Mouse (Mus musculus): ENCODE measurements at regions not wholly inside any gene's neighbourhood (a gene's known extent, or its start where the extent isn't known, plus 50 kb on each side); places are given as distances from the start of the nearest gene placed in this dataset.
"Not testable (repeated sequence)": the region's sequence is repeated elsewhere in the genome, so short reads cannot be mapped to it uniquely, and the experiment has no call there.

DNA sequence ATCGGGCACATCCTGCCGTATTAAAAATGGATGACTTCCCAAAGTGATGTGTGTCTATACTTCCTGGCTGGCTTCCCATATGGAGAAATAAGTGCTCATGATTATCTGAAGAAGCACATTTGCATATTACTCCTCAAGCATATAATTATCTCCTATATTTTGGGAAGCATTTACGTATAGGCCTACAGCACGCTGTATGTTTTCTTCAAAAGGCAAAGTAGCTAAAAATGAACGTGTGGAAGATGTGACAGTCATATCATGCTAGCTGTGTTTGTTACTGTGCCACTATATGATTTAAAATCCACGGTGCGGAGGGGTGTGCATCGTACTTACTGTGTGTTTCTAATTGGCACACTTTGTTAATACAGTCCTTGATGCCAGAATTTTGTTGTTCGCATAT is 242.7 kb downstream of the Antxr2 start:
- H3K4me2 ChIP-seq (ENCODE audit: low read length), result no peak overlapping the region
- H3K27me3 ChIP-seq (ENCODE audit: control insufficient read depth, insufficient read depth, low read length), result no peaks in the 10 kb centered on the region
- H3K9ac ChIP-seq (replicated peaks; ENCODE audit: low read length), result no peak overlapping the region
- 81% methylated on average over 9 of the region's 9 CpGs for WGBS
- no peaks in the 10 kb centered on the region for H3K4me1 ChIP-seq (ENCODE audit: control insufficient read depth, insufficient read depth, low read length)
- DNase-seq (peak; percentile 13), ATAC-seq (ENCODE audit: low FRiP score, low TSS enrichment) (no peak)
- no peaks in the 10 kb centered on the region for H3K36me3 ChIP-seq (ENCODE audit: control insufficient read depth, insufficient read depth, low read length)
- no peaks in the 10 kb centered on the region for H3K9me3 ChIP-seq (ENCODE audit: control insufficient read depth, low read length)
- H3K27ac ChIP-seq (replicated peaks; ENCODE audit: low read depth, low read length), result no peak overlapping the region
- no peak overlapping the region for H3K4me3 ChIP-seq (replicated peaks; ENCODE audit: low read depth, low read length)

DNA sequence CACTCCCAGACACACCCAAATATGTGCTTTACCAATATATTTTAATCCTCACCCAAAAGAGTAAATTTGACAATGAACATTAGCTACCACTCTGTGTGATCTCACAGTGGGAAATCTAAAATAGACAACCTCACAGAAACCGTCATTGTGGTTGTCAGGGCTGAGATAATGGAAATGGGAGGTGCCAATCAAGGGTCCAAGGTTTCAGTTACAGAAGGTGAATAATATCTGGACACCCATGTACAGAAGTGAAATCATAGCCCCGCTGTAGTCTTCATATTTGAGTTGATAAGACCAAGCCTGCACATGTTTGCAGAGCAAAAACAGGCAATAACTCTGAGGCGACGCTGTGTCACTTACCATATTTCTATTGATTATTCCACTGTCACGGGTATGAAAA is 243.8 kb downstream of the Antxr2 start:
- Histone ChIP-seq H3K9me3 (ENCODE audit: control insufficient read depth, low read length) (no peaks in the 10 kb centered on the region), H3K4me2 (ENCODE audit: low read length) (no peak overlapping the region), H3K4me1 (ENCODE audit: control insufficient read depth, insufficient read depth, low read length) (no peaks in the 10 kb centered on the region), H3K9ac (replicated peaks; ENCODE audit: low read length) (no peak overlapping the region), H3K27ac (replicated peaks; ENCODE audit: low read depth, low read length) (no peak overlapping the region), H3K27me3 (ENCODE audit: control insufficient read depth, insufficient read depth, low read length) (no peaks in the 10 kb centered on the region), H3K36me3 (ENCODE audit: control insufficient read depth, insufficient read depth, low read length) (no peaks in the 10 kb centered on the region), H3K4me3 (replicated peaks; ENCODE audit: low read depth, low read length) (no peak overlapping the region)
- DNase-seq (no peak), ATAC-seq (ENCODE audit: low FRiP score, low TSS enrichment) (no peak)
- 83% methylated on average over 5 of the region's 5 CpGs for WGBS

DNA sequence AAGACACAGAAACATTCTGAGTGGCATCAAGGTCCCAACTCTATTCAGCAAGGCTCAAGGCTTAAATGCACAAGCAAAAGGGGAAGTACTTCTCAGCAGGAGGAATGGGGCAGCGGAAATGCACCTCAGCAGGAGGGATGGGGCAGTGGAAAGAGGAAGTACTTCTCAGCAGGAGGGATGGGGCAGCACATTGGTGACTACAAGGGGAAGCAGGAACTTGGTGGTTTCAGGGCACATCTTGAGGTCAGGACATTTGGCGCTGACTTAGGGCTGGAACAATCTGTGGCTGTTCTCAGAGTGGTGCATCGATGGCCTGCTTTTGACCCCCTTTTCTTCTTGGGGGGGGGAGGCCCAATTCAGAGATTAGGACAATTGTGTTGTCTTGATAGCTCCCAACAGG is 255.7 kb downstream of the Antxr2 start:
- not testable (repeated sequence) for H3K9me3 ChIP-seq (ENCODE audit: control insufficient read depth, low read length); DNase-seq; H3K4me1 ChIP-seq (ENCODE audit: control insufficient read depth, insufficient read depth, low read length); H3K36me3 ChIP-seq (ENCODE audit: control insufficient read depth, insufficient read depth, low read length); H3K9ac ChIP-seq (replicated peaks; ENCODE audit: low read length); H3K4me3 ChIP-seq (replicated peaks; ENCODE audit: low read depth, low read length); H3K27ac ChIP-seq (replicated peaks; ENCODE audit: low read depth, low read length); H3K27me3 ChIP-seq (ENCODE audit: control insufficient read depth, insufficient read depth, low read length); ATAC-seq (ENCODE audit: low FRiP score, low TSS enrichment); H3K4me2 ChIP-seq (ENCODE audit: low read length)
- 83% methylated on average over 3 of the region's 3 CpGs for WGBS

DNA sequence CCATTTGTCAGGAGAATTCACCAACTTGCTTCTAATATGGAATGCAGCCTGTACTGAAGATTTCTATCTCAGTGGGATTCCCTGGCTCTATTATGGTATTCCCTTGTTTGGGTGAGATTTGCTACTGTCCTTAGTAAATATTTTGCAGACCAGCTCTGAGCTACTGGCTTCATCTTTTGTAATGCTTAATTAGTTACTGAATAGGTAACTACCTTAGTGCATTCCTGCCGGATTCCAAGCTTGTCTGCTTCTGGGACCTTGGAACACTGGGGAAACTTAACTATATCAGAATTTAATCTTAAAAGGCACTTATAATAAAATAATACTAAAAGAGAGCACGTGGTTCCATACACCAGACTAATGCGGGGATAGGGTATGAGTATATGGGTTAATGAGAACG is 257.4 kb downstream of the Antxr2 start:
- H3K4me1 ChIP-seq (ENCODE audit: control insufficient read depth, insufficient read depth, low read length); H3K36me3 ChIP-seq (ENCODE audit: control insufficient read depth, insufficient read depth, low read length); H3K9ac ChIP-seq (replicated peaks; ENCODE audit: low read length); H3K27me3 ChIP-seq (ENCODE audit: control insufficient read depth, insufficient read depth, low read length); H3K27ac ChIP-seq (replicated peaks; ENCODE audit: low read depth, low read length); H3K4me3 ChIP-seq (replicated peaks; ENCODE audit: low read depth, low read length); ATAC-seq (ENCODE audit: low FRiP score, low TSS enrichment); DNase-seq; H3K4me2 ChIP-seq (ENCODE audit: low read length); H3K9me3 ChIP-seq (ENCODE audit: control insufficient read depth, low read length): not testable (repeated sequence)
- WGBS, result 75% methylated on average over 4 of the region's 4 CpGs

DNA sequence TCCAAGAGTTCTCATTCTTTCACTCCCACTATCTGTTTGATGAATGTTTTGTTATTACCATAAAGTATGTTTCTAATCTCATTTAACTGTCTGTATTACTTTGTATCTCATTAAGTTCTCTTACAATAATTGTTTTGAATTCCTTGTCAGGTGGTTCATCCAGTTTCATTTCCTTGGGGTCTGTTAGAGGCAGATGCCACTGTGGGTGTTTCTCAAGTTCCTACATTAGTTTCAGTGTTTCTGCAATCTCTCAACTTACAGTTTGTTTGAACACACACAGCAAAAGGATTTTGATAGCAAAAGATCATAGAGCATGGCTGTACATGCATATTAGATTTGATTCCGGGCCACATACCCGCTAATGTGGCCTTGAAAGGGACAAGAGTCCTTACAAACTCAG is 280.5 kb upstream of the Gk2 start:
- Histone ChIP-seq H3K36me3 (ENCODE audit: control insufficient read depth, insufficient read depth, low read length) (no peaks in the 10 kb centered on the region), H3K27ac (replicated peaks; ENCODE audit: low read depth, low read length) (no peak overlapping the region), H3K4me2 (ENCODE audit: low read length) (no peak overlapping the region), H3K9ac (replicated peaks; ENCODE audit: low read length) (no peak overlapping the region), H3K27me3 (ENCODE audit: control insufficient read depth, insufficient read depth, low read length) (no peaks in the 10 kb centered on the region), H3K4me3 (replicated peaks; ENCODE audit: low read depth, low read length) (no peak overlapping the region), H3K9me3 (ENCODE audit: control insufficient read depth, low read length) (no peaks in the 10 kb centered on the region), H3K4me1 (ENCODE audit: control insufficient read depth, insufficient read depth, low read length) (no peaks in the 10 kb centered on the region)
- DNase-seq (no peak), ATAC-seq (ENCODE audit: low FRiP score, low TSS enrichment) (no peak)
- 96% methylated on average over 2 of the region's 2 CpGs for WGBS

DNA sequence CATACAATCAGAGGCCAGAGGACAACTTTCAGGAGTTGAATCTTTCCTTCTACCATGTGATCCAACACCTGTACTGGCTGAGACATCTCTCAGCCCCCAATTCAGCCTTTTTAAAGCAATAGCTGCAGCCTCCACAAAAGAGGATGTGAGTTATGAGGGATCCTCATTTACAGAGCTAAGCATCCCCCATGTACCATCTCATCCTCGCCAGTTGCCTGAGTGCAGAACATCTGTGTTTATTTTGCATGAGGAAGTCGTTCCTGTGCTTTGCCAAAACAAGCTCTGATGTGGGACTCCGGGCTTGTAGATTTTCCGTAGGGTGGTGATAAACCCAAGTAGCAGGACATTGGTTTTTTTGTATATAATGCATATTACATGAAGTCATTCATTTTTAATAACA is 274.1 kb upstream of the Gk2 start:
- Histone ChIP-seq H3K9me3 (ENCODE audit: control insufficient read depth, low read length) (no peaks in the 10 kb centered on the region), H3K36me3 (ENCODE audit: control insufficient read depth, insufficient read depth, low read length) (no peaks in the 10 kb centered on the region), H3K4me2 (ENCODE audit: low read length) (no peak overlapping the region), H3K27me3 (ENCODE audit: control insufficient read depth, insufficient read depth, low read length) (no peaks in the 10 kb centered on the region), H3K27ac (replicated peaks; ENCODE audit: low read depth, low read length) (no peak overlapping the region), H3K4me1 (ENCODE audit: control insufficient read depth, insufficient read depth, low read length) (no peaks in the 10 kb centered on the region), H3K4me3 (replicated peaks; ENCODE audit: low read depth, low read length) (no peak overlapping the region), H3K9ac (replicated peaks; ENCODE audit: low read length) (no peak overlapping the region)
- ATAC-seq (ENCODE audit: low FRiP score, low TSS enrichment), result no peak
- 81% methylated on average over 4 of the region's 4 CpGs for WGBS
- DNase-seq, result no peak

DNA sequence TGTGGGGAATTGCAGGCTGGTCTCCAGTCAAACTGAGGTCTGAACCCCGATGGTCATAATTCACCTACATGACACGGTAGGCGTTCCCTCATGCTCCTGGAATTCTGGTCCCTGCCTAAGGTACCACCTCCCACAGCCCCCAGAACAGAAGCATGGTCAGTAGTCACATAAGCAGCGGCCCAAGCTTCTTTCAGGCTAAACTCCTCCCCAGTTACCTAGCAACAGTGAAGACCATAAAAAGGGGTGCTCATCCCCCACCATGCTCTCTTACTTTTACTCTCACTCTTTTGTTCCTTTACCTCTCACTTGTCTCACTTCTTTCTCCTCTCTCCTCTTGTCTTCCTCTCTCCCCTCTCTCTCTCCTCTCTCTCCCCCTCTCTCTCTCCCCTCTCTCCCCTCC is 262.5 kb upstream of the Gk2 start:
- H3K36me3 ChIP-seq (ENCODE audit: control insufficient read depth, insufficient read depth, low read length); H3K9me3 ChIP-seq (ENCODE audit: control insufficient read depth, low read length); H3K4me3 ChIP-seq (replicated peaks; ENCODE audit: low read depth, low read length); H3K4me2 ChIP-seq (ENCODE audit: low read length); H3K4me1 ChIP-seq (ENCODE audit: control insufficient read depth, insufficient read depth, low read length); H3K27me3 ChIP-seq (ENCODE audit: control insufficient read depth, insufficient read depth, low read length); H3K9ac ChIP-seq (replicated peaks; ENCODE audit: low read length); ATAC-seq (ENCODE audit: low FRiP score, low TSS enrichment); H3K27ac ChIP-seq (replicated peaks; ENCODE audit: low read depth, low read length): not testable (repeated sequence)
- 33% methylated on average over 4 of the region's 4 CpGs for WGBS
- peak; percentile 6 for DNase-seq

DNA sequence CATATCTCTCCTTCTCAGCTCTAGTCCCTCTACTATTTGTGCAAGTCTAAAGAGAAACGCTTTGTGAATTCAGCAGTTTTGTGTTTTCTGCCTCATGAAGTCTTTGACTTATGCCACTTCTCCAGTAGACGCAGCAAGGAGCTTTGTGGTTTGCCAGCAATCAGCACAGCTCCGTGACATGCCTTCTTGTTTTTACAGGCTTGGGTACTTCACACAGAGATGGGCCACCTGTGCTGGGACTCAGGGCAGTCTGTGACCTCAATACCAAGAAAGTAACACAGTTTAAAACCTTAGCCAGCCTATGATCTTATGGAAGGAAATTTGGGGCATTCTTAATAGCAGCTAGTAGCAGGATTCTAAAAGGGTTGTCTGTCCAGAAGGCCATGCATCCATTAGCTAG is 248.4 kb upstream of the Gk2 start:
- H3K9me3 ChIP-seq (ENCODE audit: control insufficient read depth, low read length), result no peaks in the 10 kb centered on the region
- no peaks in the 10 kb centered on the region for H3K4me1 ChIP-seq (ENCODE audit: control insufficient read depth, insufficient read depth, low read length)
- H3K4me3 ChIP-seq (replicated peaks; ENCODE audit: low read depth, low read length), result no peak overlapping the region
- no peaks in the 10 kb centered on the region for H3K36me3 ChIP-seq (ENCODE audit: control insufficient read depth, insufficient read depth, low read length)
- H3K27ac ChIP-seq (replicated peaks; ENCODE audit: low read depth, low read length), result no peak overlapping the region
- WGBS, result 89% methylated on average over 3 of the region's 3 CpGs
- no peak overlapping the region for H3K9ac ChIP-seq (replicated peaks; ENCODE audit: low read length)
- DNase-seq, result no peak
- H3K4me2 ChIP-seq (ENCODE audit: low read length), result no peak overlapping the region
- no peaks in the 10 kb centered on the region for H3K27me3 ChIP-seq (ENCODE audit: control insufficient read depth, insufficient read depth, low read length)
- ATAC-seq (ENCODE audit: low FRiP score, low TSS enrichment), result no peak

DNA sequence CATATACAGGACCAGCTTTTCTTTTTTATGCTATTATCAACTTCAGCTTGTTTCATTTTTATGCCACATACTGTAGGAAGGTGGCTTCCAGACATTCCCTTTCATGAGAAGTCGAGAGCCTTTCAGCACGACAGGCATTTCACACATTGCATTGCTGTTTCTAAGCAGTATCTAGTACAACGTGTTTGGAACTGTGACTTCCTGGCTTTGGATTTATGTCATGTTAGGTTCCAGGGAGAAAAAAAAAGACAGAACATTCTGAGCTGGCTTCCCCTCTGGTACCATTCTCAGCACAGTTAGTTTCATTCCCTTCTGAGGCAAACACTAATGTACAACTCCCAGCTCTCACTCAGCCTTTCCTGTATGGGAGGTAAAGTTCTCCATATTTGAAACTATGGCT is 243.7 kb upstream of the Gk2 start:
- H3K4me3 ChIP-seq (replicated peaks; ENCODE audit: low read depth, low read length), result no peak overlapping the region
- 88% methylated on average over 3 of the region's 3 CpGs for WGBS
- no peak overlapping the region for H3K9ac ChIP-seq (replicated peaks; ENCODE audit: low read length)
- ATAC-seq (ENCODE audit: low FRiP score, low TSS enrichment), result no peak
- H3K36me3 ChIP-seq (ENCODE audit: control insufficient read depth, insufficient read depth, low read length), result no peaks in the 10 kb centered on the region
- H3K4me1 ChIP-seq (ENCODE audit: control insufficient read depth, insufficient read depth, low read length), result no peaks in the 10 kb centered on the region
- no peak overlapping the region for H3K27ac ChIP-seq (replicated peaks; ENCODE audit: low read depth, low read length)
- H3K27me3 ChIP-seq (ENCODE audit: control insufficient read depth, insufficient read depth, low read length), result no peaks in the 10 kb centered on the region
- H3K9me3 ChIP-seq (ENCODE audit: control insufficient read depth, low read length), result no peaks in the 10 kb centered on the region
- no peak overlapping the region for H3K4me2 ChIP-seq (ENCODE audit: low read length)
- DNase-seq, result no peak
